Mouse (Mus musculus) 416B (cell line): ENCODE data around the gene Gm21863.
A peak's percentile ranks its signal among the peaks of the same experiment; 100 is the strongest.
"Not testable (repeated sequence)": the region's sequence is repeated elsewhere in the genome, so short reads cannot be mapped to it uniquely, and the experiment has no call there.

Experiments used
- DNase-seq: peaks from one replicate; pipeline ENCODE4 v3.0.0; 2011; ENCODE audit warnings: low read depth

Gm21863 gene

DNA sequence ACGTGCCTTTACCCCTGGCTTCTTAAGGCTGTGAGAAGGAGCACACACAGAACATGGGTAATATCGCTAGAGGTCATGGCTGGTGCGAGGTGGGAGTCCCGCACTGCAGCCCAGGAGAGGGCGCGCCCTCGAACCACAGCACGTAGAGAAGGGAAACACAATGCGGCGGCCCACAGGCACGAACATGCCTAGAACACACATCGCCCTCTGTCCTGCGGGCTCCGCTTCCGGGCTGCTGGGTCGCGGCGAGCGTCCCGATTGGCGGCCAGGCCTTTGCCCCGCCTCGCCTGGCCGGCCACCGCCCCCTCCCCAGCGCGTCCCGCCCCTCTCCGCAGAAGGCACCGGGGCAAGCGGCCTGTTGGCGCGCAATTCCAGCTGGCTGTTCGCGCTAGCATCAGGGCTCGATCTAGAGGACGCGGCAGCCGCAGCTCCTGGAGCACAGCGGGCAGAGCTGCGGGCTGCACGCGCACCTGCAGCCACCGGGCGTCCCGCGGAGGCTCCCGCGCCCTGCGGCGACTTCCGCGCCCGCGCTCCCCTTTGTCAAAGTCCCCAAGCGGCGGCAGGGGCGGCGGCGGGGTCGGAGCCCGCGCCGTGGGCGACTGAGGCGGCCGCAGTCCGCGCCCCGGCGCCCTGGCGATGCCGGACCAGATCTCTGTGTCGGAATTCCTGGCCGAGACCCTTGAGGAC, at the start of gene Gm21863:
Gene Gm21863, plus strand, starts transcription at position 637 of the 687 bp plus-strand sequence.
- not testable (repeated sequence) for DNase-seq

DNA sequence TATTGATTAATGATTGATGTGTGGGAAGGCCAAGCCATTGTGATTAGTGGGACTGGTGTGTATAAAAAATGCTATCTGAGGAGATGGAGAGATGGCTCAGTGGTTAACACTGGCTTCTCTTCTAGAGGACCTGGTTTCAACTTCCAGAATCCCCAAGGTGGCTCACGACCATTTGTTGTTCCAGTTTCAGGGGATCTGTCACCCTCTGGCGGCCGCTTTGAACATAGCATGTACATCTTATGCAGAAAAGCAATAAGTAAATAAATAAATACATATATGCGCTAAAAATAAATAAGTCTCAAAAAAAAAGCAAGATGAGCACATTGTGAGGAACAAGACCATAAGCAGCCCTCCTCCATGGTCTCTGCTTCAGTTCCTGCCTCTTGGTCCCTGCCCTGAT, 26.3 kb upstream of the Gm21863 start:
- DNase-seq, result peak; percentile 57
